Mouse (Mus musculus): ENCODE results near the gene Rpusd3.

- TF ChIP-seq POLR2A (IDR thresholded peaks at IDR 0.05; ENCODE audit: extremely low read depth, insufficient read depth, low read length) (no peak), CTCF (IDR thresholded peaks at IDR 0.05; ENCODE audit: extremely low read depth, insufficient read depth, low read length) (no peak)
These were observed 24.3 kb downstream of the Rpusd3 start for GRCm38 (mm10) chr6:113394811-113395210.

Measured in cortical plate, adult 2 months (tissue).